Mouse (Mus musculus) embryo, embryonic 10.5 days (tissue): ENCODE measurements around the gene Rnd2.
A peak's percentile ranks its signal among the peaks of the same experiment; 100 is the strongest.
"Not testable (repeated sequence)": the region's sequence is repeated elsewhere in the genome, so short reads cannot be mapped to it uniquely, and the experiment has no call there.

Experiments used
- DNase-seq: peaks from one replicate; pipeline ENCODE4 v3.0.0-alpha.2; 2015; ENCODE audit warnings: low spot score

Rnd2 gene

DNA sequence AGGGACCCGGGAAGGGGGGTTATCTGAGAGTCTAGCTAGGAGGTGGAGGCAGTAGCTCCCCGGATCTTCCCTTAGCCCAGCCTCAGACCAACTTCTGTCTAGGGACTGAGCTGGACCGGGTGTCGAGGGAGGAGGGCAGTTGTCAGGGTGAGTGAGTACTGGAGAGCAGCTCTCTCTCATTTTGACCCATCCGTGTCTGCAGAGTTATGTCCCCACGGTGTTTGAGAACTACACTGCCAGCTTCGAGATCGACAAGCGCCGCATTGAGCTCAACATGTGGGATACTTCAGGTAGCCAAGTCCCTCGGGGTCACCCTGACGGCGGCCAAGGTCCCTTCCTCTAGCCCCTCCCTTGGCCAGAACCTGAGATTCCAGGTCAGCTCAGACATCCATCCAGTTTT lies 3.9 kb downstream of the Rnd2 start:
- DNase-seq: no peak

DNA sequence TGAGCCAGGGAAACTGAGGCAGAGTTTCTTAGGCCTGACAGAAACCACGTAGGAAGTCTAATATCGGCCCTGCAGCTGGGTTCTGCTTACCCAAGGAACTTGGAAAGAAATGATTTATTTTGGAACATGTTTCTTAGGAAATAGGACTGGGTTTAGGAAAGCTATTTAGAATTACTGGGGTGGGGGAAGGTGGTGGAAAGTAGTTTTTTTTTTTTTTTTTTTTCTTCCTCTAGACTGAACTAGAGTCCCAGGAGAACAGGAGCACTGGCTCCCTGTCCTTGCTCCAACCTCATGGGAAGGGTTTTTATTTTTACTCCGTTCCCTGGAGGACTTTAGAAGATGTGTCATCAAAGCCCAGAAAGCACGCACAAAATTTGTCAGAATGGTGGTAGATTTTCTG lies 4.4 kb downstream of the Rnd2 start:
- DNase-seq: no peak

DNA sequence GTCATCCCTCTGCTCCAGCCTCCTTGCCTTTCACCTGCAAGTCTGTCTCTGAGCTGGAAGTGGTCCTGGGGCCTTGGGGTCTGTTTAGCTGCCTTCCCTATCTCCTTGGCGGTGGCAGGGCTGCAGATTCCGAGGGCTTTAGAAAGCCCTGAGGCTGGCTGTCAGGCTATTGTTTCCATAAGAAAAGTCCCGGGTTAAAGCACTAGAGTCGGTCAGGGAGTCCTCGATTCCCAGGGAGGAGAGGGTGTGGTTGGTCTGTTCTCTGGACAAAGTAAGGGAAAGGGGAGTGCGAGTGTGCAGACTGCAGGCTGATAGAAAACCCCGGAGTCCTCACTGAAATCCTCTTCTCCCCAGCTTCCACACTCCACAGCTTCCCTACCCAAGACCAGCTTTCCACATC lies 5.4 kb downstream of the Rnd2 start:
- DNase-seq: no peak

DNA sequence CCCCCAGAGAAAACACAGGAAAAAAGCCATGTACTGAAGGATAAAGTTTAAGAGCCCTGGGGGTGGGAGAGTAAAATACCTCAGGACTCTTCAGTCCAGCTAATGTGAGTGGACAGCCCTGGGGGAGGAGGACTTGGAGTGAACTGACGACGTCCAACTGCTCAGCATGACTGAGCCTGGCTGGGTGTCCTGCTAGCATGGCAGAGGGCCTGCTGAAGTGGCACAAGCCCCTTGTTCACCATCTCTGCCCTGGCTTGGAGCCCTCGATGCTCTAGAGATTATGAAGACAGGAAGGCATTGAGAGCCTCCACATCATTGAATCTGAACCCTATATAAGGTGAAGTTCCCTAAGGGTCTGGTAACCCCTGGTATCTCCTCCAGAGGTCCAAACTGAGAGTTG lies 7.1 kb downstream of the Rnd2 start:
- DNase-seq: no peak

DNA sequence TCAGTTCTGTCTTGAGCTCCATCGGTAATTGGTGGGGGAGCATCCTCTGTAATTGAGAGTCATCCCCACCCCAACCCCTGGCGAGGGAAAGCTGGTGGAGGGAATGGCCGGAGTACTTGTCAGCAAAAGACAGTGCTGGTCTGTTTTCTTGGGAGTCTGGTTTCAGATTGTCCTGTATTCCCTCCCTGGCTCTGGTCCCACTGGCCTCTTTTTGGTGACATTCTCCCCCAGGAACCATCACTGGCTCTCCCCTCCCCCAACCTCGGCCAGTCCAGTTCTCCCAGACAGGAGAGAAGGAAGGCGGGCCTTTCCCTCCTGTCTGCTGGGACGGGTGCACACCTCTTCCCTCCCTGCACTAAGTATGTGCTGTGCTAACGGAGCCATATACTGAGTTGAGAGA lies 7.5 kb downstream of the Rnd2 start:
- DNase-seq: no peak

DNA sequence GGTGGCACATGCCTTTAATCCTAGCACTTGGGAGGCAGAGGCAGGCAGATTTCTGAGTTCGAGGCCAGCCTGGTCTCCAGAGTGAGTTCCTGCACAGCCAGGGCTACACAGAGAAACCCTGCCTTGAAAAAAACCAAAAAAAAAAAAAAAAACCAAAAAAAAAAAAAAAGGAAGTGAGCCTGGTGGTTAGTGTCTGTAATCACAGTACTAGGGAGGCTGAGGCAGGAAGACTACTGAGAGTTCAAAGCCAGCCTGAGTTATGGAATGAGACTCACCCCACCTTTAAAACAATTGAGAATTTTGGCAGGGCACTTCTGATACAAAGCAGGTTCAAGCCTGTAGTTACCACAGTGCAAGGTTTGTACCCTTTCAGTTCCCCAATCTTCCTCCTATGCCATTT lies 8.9 kb downstream of the Rnd2 start:
- not testable (repeated sequence) for DNase-seq

DNA sequence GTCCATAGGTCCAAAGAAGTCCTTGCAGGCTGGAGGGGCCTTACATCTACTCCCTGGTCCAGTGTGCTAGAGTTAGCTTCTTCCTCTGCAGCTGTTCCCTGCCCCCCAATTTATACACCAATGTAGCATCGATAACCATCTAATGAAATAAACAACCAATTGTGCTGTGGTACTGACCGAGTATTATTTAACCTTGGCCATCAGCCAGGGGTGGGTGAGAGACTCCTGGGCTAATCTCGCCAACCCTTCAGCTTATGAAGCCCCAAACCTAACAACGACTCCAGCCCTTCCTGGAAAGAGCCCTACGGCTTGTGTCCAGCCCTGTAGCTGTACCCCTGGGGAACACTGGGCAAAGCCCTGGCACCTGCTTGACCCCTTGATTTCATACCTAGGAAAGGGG lies 9.5 kb downstream of the Rnd2 start:
- no peak for DNase-seq

DNA sequence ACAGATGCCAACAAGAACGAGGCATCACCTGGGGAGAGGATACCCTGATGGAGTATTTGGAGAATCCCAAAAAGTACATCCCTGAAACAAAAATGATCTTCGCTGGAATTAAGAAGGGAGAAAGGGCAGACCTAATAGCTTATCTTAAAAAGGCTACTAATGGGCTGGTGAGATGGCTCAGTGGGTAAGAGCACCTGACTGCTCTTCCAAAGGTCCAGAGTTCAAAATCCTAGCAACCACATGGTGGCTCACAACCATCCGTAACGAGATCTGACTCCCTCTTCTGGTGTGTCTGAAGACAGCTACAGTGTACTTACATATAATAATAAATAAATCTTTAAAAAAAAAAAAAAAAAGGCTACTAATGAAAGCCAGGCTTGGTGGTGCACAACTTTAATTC lies 11.6 kb downstream of the Rnd2 start:
- not testable (repeated sequence) for DNase-seq

DNA sequence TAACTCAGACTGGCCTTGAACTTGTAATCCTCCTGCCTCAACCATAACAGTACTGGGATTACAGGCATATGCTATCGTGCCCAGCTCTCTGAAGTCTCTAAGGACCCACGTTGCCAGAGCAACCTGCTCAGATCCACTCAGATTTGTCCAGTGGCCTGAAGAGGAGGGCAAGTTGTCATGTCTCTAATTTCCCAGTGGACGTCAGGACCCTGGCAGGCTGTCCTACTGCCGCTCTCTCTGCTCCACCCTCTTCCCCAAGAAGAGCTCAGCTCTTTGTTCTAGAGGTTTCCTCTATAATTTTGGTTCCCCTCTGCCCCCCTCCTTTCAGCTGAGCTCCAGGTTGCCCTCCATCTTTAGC lies 12.4 kb downstream of the Rnd2 start:
- peak; percentile 65 for DNase-seq

DNA sequence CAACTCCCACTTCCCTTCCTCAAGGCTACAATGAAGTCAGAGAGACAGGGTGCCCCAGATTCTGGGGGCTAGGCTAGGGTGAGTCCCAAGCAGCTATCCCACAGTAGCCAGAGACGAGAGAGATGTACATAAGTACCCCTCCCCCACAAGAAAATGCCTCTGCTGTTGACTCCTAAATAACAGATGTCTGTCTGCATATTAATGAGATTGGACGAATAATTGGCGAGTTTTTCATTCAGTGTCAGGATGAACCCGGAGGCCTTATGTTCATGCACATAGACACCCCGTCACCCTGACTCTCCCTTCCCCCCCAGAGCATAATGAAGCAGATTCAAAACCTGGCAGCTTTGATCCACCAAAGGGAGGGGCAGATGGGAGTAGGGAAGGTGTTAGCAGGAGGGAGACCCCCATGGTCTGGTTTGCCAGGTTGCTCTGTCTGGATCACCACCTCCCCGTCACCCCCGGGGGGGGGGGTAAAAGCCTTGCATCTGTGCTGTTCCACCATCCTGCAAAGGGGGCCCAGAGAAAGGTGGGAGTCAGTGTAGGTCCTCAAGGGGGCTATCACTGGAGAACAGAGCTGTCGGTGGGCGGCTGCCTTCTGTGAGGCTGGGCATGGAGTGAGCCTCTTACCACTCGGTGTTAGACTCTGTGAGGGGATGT lies 12.9 kb downstream of the Rnd2 start:
- DNase-seq: peak; percentile 70

DNA sequence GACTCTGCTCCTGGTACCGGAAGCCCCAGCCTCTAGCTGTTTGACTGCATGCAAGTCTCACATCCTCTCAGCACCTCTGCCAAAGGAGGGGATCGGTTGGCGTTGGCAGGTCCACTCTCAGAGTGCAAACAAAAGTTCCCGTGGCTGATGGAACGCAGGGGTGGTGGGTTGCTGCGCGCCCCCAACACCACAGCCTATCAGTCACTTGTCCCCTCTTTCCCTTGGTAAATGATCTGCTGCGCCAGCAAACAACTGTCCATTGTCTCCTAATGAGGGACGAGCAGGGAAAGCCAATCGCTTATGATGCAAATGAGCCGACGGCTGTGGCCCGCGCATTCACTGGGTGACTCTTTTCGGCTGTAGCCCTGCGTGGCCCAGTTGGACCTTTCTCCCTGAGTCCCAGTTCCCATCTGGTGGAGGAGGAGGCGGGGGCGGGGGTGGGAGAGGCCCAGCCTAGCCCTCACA lies 14.4 kb downstream of the Rnd2 start:
- DNase-seq: peak; percentile 82

DNA sequence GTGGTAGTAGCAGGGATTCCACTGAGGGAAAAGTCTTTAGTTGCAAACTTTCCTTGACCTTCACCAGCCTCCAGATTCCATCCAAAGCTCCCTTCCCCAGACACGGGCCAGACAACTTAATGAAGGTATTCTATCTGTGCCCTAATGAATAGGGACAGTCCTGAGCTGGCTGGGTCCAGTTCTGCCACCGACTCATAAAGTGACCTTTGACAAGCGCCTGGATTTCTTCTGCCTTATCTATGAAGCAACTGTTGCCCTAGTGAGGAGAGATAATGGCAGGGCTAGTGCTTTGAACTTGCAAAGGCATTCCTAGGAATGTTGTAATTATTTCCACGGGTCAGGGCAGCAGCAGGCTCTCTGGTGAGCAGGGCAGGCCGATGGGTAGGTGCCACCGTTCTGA lies 16.1 kb downstream of the Rnd2 start:
- no peak for DNase-seq

DNA sequence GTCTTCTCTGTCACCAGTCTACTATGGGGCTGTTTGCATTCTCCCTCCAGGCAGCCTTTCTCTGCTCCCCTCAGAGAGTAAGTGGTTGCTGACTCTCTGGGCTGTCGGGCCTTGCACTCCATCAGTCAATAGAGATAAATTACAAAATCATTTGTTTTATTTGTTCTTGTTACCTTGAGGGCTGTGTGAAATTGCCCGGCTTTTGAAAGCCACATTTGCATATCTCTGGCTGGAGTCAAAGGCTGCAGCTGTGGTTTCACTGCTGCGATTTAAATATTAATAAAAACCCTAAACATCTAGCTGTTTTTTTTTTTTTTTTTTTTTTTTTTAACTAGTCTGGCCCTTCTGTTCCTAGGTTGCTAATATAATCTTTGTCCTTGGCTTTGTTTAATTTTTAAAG lies 19.0 kb downstream of the Rnd2 start:
- DNase-seq: no peak

DNA sequence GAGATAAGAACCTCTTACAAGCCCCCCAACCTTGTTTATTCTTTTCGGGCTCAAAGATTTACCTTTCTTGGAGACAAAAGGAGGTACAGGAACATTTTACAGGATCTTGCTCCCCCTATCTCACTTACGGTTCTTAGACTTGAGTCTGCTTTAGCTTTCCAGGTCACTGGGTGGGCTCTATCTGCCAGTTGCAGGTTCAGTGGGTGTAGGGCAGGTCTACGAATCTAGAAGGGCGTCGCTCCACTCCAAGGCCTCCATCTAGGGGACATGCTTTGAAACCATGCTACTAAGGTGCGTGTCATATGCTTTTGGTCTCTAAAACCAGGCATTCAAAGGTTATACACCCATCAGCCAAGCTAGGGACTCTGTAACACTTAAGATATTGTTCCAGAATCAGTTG lies 19.4 kb downstream of the Rnd2 start:
- no peak for DNase-seq

DNA sequence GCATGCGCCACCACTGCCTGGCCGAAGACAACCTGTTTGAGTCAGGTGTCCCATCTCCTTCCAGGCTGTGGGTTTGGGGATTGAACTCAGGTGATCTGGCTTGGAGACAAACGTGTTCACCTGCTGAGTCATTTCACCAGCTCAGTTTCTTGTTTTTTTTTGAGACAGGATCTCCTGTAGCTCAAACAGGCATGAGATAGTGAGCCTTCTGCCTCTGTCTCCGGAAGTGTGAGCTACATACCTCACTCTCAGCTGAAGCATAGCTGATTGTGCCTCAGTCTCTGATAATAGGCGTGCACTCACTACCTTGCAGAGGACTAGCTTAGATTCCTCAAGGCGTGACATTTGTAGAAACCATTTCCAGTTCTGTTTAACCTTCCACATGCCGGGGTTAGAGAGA lies 20.0 kb downstream of the Rnd2 start:
- DNase-seq: no peak

DNA sequence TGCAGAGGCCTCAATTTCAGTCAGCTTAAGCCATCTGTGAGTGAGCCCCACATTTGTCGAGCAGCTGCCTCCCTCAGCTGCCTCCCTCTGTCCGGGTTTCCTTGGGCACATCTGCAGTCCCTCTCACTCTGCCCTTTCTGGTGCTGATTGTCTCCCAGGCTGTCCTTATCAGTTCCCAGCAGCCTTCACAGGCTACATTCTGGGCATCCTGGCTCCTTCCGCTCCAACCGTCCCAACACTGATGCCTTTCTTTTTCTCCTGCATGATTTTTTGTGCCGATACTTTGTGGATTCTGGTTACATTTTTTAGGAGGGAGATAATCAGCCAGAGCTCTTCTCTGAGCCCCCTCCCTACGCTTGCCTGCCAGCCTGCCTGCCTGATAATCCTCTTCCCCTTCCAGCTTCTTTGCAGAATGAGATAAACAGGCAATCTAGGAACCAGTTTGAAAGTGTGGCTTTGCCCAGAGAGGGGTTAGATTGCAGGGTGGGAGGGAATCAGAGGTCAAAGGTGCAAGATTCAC lies 20.8 kb downstream of the Rnd2 start:
- DNase-seq: no peak

DNA sequence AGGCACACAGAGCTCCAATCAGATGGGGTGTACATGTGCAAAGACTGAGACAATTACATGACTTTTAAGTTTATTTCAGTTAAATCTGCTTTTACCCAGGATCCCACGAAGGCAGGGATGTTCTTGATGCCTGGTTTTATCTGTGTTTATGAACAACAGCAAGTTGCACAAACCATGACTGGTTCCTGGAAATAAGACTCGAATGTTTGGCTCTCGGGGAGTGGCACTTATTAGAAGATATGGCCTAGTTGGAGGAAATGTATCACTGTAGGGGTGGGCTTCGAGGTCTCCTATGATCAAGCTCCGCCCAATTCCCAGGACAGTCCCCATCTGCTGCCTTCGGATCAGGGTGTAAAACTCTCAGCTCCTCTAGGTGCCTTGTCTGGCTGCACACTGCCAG lies 21.3 kb downstream of the Rnd2 start:
- DNase-seq: no peak

DNA sequence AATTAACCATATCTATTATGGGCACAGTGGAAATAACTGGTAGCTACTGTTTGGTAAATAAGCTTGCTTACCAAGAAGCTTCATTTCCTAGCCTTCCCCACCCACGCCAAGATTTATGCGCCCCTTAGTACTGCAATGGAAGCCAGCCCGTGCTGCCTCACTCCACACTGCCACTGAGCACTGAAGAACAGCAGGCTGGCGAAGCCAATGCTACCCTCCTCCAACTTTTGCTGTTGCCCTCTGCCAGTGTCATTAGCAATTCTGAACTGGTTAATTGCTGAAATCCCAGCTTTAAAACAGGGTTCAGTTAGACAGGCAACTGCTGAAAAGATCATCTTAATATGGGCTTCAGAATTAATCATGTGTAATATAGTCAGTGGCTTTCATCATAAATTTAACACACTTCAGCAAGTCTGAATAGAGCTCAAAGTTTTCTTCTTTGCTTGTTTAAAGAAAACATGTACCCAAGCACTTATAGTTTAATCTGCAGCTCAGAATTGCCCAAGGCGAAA lies 41.5 kb downstream of the Rnd2 start:
- no peak for DNase-seq

DNA sequence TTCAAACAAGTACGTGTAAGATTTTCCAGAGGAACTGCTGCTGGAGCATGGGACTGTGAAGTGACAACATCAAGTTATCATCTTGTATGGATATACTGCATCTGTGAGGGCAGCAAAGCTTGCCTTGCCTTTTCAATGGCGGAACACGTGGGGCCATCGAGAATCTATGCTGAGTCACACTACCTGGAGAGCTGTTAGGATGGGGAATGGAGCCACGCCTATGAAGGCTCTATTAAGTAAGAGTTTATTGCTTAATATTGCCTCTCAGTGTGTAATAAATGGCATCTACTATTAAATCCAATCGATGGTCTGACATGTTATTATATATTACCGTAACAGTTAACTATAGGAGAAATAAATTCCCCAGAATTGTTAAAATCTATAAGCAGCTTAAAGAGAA lies 42.3 kb downstream of the Rnd2 start:
- no peak for DNase-seq

DNA sequence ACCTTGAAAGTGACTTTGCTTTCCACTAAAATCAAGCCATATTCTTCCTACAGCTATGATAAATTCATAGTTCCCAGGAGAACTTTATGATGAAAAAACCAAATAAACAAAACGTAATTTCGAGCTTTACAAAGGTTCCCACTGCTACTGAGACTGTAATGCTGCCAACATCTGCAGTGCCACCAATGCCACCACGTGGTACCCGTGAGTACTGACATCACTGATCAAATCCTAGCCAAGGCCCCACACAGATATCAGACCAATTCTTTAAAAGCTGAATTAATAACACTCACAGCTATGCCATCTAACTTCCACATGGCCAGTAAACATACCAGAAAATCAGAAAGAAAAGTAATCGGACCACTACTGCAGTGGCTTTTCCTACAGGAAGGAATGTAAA lies 54.1 kb downstream of the Rnd2 start:
- DNase-seq: no peak

DNA sequence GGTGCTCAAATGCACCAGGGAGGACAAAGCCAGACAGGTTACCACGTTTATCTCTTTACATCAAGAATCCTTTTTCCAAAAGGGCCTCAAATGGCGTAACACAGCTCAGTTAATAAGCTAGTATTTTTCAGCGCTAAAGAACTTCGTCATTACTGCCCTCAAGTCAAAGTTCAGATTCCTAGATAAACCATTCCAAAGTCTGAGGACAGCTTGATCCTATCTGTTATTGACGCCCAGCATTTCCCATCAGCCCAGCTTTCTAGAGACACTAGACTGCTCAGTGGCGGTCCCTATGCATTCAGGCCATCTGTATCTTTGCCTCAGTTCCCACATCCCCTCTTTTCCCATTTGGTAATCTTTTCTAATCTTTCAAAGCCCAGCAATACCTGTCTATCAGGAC lies 54.6 kb downstream of the Rnd2 start:
- no peak for DNase-seq
